Mouse (Mus musculus) heart, adult 18-20 months (tissue): ENCODE measurements around the gene Pilrb1. TPM values are rescaled to one million over a fixed set of nuclear protein-coding genes. Genes with fewer than 3 reads are reported as not detected.

ENCODE experiments used
- DNase-seq, 2 experiments: peaks; one replicate each; pipeline ENCODE4 v3.0.0; 2021 to 2022; ENCODE audit warnings: mixed read lengths in 1 of 2
- total RNA-seq, 2 experiments: library from RNA; stranded (reverse); gene quantifications; 2 replicates each; pipeline ENCODE4 v1.2.3; 2021

Gene Pilrb1
- total RNA-seq, 2 experiments from 2014 or later, result 1.3 to 2.3 TPM

DNA sequence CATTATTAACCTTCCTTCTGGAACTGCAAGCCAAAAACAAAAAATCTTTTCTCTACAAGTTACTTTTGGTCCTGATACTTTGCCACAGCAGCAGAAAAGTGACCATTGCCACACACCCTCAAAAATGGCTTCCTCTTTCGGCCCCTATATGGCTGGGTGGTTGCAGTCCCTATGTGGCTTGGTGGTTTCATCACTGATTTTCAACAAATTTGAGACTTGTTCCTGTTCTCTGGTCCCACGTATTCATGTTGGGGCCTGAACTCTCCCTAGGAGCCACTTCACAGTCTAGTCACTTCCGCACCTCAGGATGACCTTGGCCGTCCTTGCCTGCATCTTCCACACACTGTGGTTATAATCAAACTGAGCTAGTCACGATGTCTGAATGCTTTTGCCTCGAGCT lies 29.2 kb downstream of the Pilrb1 start:
- DNase-seq, result no peak

- no peak for DNase-seq
Observed at GRCm38 (mm10) chr5:137826421-137826820, 31.5 kb downstream of the Pilrb1 start.

- no peak for DNase-seq
Observed at GRCm38 (mm10) chr5:137825971-137826370, 31.9 kb downstream of the Pilrb1 start.

DNA sequence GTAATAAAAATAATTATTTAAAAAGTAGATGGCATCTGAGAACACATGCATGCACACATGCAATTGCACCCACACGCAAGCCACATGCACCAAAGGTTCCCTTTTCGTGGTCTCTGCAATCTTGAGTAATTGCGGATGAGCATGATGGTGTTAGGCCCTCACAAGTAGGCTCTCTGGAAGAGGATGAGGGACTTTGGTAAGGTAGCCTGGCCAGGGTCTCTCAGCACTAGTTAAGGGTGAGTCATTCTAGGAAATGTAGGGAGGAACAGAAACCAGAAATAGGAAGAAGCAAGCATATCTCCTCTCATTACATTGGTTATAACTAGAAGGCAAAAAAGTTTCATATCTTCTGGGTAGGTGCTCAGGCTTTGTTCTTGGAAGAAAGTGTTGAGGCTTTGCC lies 32.9 kb downstream of the Pilrb1 start:
- DNase-seq, result no peak

DNA sequence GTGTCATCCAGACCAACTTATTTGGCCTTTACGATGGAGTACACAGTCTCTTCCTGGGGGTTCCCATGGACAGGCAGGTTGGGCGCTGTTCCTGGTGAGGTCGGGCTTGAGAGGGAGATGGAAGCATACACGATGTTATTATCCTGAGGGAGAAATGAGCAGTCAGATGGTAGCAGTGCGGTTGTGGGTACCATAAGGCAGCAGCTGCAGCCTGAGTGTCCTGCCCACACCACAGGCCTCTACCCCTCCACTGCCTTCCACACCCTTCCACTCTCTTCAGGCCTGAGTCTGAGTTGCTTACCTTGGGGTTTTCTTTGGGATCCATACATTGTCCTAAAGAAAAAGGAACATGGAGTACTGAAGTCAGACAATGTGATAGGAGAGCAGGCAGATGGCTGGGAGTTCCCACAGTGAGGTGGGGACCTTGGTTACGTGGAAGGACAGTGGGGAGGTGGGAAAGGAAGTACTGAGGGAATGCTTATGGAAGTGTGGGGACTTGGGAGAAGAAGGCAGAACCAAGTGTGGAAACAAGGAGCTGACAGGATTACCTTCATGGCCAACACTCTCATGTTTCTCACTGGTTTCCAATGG lies 34.4 kb downstream of the Pilrb1 start:
- DNase-seq, result no peak

DNA sequence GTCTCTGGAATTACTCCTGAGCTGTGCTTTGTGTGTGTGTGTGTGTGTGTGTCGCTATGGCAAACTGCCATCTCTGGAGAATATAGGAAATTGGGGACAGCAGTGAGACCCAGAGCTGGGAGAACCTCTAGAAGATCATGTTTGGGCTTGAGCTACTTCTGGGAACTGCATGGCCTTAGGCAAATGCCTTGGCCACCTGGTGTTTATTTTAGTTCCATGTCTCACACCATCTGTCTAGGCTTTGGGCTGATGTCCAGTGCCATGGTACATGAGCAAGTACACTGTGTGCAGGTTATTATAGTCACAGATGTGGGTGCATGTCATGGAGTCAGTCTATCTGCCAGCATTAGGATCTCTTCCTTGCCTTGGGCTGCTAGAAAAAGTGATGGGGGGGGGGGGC lies 35.3 kb downstream of the Pilrb1 start:
- no peak for DNase-seq

DNA sequence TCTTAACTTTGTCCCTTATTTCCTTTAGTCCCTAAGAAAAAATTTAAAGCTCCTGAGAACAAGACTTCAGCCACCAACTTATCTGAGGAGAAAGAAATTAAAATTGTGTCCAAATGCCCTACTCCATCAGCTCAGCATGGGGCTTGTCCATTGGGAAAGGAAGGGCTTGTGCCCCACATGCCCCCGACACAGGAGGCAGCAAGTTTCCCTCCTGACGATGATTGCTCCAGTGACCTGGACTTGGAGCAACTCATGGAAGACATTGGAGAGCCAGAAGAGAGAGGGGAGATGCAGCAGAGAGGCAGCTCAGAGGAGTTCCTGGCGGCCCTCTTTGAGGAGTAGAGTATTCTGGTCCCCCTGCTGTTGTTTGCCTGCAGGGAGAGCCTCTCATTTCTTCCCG lies 35.8 kb downstream of the Pilrb1 start:
- no peak for DNase-seq

DNA sequence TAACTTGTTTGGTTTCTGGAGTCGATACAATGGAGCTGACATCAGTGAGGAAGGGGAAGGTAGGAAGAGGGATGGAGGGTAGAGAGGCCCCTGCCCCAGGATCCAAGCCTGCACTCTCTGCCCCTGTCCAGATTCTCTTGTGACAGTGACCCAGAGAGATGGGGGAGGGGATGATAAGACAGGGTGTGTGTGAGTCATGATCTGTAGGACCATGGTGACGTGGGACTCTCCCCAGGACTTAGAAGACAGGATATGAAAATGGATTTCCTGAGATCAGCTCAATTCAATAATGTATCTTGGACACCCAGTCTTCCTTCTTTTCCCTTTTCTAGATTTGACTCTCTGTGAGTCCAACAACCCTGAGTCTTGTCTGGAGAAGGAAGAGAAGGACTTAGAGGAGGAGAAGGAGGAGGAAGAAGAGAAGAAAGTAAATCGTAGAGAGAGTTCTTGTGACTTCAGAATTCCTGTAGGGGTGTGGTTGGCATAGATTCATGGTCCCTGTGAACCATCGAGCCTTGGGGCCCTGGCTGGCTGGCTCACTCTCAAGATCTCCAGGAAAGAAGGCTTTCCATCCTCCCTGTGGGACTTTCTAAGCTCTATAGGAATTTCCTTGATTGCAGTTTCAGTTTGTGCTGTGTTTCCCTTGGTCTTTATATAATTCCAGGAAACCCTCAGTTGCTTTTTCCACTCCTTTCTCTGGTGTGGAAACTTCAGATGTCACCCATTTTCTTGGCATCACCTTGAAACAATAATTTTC lies 40.3 kb downstream of the Pilrb1 start:
- no peak for DNase-seq

DNA sequence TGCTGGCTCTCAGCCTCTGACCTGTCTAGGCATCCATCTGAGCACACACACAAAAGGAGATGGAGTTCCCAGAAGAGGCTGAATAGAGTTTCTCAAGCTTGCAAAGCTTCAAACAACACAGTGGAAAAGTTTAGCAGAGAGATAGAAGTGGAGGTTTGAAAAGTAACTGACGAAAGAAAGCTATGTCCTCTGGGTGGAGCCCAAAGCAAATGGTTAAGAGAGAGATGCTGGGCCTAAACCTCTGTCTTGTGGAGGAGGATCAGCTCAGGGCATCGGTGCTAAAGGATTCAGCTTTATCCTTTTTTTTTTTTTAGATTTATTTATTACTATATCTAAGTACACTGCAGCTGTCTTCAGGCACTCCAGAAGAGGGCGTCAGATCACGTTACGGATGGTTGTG lies 49.6 kb downstream of the Pilrb1 start:
- no peak for DNase-seq

DNA sequence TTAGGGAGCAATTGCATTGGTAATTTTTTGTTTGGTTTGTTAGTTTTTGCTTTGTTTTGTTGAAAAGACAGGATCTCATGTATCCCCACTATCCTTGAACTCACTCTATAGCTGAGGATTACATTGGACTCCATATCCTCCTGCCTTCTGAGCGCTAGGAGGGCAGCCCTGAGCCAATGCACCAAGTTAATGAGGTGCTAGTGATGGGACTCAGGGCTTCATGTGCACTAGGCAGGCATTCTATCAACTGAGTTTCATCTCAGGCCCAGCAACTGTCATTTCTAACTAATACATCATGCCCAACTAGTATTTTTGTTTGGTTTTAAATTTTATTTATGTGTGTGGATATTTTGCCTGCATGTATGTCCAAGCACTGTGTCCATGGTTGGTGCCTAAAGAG lies 51.7 kb downstream of the Pilrb1 start:
- DNase-seq, result no peak

Other genes starting within 250 kb of the Pilrb1 start
- 10 to 100 TPM; 43.9 to 47.5 TPM for gene Pcolce, start 244.3 kb downstream of the Pilrb1 start, total RNA-seq
- under 1 TPM; 0.32 to 0.44 TPM for gene Fbxo24, start 229.1 kb downstream of the Pilrb1 start, total RNA-seq
- 10 to 100 TPM; 17.5 to 19.1 TPM for gene Lrch4, start 229.0 kb downstream of the Pilrb1 start, total RNA-seq
- gene Gm20605, start 228.9 kb downstream of the Pilrb1 start, total RNA-seq, result 1 to 10 TPM; 2.9 to 4.2 TPM
- 1 to 10 TPM; 2.2 to 2.6 TPM for gene Sap25, start 216.8 kb downstream of the Pilrb1 start, total RNA-seq
- 1 to 10 TPM in 1 of 2 experiments, under 1 TPM in 1; 0.87 to 1.5 TPM for gene Irs3, start 212.4 kb downstream of the Pilrb1 start, total RNA-seq
- 10 to 100 TPM; 16.9 to 23.0 TPM for gene Agfg2, start 173.4 kb downstream of the Pilrb1 start, total RNA-seq
- 1 to 10 TPM in 1 of 2 experiments, under 1 TPM in 1; 0.79 to 1.1 TPM for gene Nyap1, start 116.5 kb downstream of the Pilrb1 start, total RNA-seq
- gene Tsc22d4, start 112.4 kb downstream of the Pilrb1 start, total RNA-seq, result 100 to 1,000 TPM; 240 to 253 TPM
- gene Ppp1r35, start 79.3 kb downstream of the Pilrb1 start, total RNA-seq, result 10 to 100 TPM in 1 of 2 experiments, 1 to 10 TPM in 1; 9.9 to 12.0 TPM
- 10 to 100 TPM; 24.2 to 28.7 TPM for gene Mepce, start 70.5 kb downstream of the Pilrb1 start, total RNA-seq
- gene Zcwpw1, start 70.3 kb downstream of the Pilrb1 start, total RNA-seq, result under 1 TPM; 0.22 to 0.72 TPM
- 1 to 10 TPM; 1.5 to 1.7 TPM for gene Pilra, start 21.8 kb downstream of the Pilrb1 start, total RNA-seq
- under 1 TPM in 1 of 2 experiments, not detected in 1; 0.74 TPM for gene Pilrb2, start 13.7 kb upstream of the Pilrb1 start, total RNA-seq
- gene Cyp3a13, start 63.5 kb upstream of the Pilrb1 start, total RNA-seq, result under 1 TPM; 0.21 to 0.25 TPM
- gene Gjc3, start 105.0 kb upstream of the Pilrb1 start, total RNA-seq, result under 1 TPM; 0.15 to 0.26 TPM
- gene Azgp1, start 123.4 kb upstream of the Pilrb1 start, total RNA-seq, result not detected
- gene Smok3a, start 163.2 kb upstream of the Pilrb1 start, total RNA-seq, result not detected
- not detected for gene Smok3b, start 163.3 kb upstream of the Pilrb1 start, total RNA-seq
- gene Smok3c, start 195.1 kb upstream of the Pilrb1 start, total RNA-seq, result not detected
- 10 to 100 TPM; 14.3 to 17.3 TPM for gene Zkscan1, start 227.0 kb upstream of the Pilrb1 start, total RNA-seq